Mouse (Mus musculus) fat pad, adult 2 months (tissue): Measurements from ENCODE around the gene Gm29427.
"Not testable (repeated sequence)": the region's sequence is repeated elsewhere in the genome, so short reads cannot be mapped to it uniquely, and the experiment has no call there.

Experiments
- DNase-seq: peaks from one replicate; pipeline ENCODE4 v3.0.0-alpha.2; 2011; ENCODE audit warnings: low read depth, low spot score; ENCODE audit errors: extremely low read depth

Gene Gm29427

DNA sequence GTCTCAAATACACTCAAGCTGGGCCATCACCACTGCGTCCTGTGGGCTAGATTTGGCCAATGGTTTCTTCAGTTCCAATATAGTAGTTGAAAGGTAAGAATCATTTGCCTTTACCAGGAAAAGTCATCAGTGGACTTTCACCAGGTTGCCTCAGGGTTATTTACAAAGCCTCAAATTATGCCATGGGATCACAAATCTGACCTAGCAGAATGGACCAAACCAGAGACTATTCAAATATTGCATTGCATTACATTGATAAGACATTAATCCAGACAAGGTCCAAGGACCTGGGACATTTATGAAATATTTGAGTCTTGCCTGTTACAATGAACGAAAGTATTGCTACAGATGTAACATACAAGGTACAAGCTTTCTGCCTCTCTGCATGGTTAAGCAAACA lies 37.0 kb downstream of the Gm29427 start:
- DNase-seq: no peak

GRCm38 (mm10) chr1:130663576-130663975 lies 52.0 kb downstream of the Gm29427 start:
- DNase-seq: not testable (repeated sequence)

DNA sequence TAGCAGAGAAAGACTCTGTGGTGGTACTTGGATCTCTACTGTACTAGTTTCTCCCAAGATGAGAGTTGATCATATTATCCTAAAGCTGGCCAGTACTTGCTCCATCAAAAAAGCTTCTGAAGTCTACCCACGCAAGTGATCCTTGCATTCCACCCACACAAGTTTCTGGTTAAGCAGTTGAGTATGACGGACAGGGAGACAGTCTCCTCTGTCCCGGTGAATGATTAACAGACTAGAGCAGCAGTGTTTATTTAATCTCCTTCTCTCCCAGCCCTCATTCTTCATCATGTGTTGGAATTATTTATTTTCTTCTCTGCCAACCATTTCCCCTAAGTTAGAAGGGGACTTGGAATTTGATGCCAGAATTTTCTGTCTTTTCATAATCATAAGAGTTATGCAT lies 54.1 kb downstream of the Gm29427 start, which contains the start of gene C4bp:
TSS of gene C4bp (minus strand) at position 179 of the 400 bp plus-strand sequence.
- DNase-seq: no peak

- DNase-seq: not testable (repeated sequence)
These were observed 56.0 kb downstream of the Gm29427 start for GRCm38 (mm10) chr1:130659641-130660040.

DNA sequence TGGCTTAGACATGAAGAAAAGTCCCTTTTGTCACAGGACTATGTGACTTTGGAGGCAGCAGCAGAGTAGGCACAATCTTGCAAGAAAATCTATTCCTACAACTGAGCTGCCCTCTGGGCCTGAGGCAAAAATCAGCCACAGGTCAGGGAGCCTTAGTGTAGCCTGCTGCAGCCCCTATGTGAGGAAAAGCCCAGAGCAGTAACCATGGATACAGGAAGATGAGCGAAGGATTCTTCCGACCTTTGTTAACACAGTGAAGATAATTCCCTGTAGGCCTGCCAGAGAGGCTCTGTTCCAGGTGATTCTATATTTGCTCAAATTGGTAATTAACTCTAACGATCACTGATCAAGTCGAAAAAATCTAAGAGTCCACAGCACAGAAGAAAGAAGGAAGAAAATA lies 71.5 kb downstream of the Gm29427 start:
- DNase-seq: no peak

DNA sequence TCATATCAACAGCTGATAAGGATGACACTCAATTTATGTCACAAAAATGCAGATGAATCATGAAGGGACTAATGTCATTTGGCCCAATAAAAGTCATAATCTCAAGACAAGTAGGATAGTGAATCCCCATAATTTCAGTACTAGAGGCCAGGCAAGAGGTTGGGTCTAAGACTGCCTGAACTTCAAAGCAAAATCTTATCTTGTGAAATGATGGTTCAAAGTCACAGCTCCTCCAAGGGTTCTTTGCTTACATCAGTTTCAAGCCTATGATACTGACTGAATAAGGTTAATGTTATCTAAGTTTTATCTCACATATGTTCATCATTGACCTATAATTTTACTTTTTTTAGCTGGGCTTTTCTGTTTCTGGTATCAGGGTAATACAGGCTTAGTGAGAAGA lies 74.6 kb downstream of the Gm29427 start:
- DNase-seq: no peak

DNA sequence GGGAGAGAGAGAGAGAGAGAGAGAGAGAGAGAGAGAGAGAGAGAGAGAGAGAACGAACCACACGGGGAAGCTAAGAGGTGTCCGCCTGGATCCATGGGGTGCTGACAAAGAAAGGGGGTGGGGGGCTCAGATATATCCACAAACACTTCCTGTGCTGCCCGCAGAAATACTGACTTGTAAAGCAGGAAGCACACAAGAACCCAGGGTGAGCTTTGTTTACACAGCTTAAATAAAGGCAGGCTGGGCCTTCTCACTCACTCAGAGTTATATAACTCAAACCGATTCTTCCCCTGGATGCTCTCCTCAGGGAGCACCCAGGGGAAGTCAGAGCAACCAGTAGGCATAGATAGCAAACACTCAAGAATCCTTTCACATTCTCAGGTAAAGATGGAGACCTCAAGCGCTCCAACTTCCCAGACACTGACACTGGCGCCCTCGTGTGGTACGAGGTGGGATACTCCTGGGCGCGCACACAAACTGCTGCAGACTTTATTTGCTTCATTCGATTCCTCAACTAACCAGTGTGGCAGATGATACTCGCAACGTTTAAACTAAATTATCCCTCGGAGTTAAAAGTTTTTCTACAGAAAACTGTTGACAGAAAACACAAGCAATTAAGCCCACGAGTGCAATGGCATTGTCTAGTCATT lies 81.7 kb downstream of the Gm29427 start:
- no peak for DNase-seq

DNA sequence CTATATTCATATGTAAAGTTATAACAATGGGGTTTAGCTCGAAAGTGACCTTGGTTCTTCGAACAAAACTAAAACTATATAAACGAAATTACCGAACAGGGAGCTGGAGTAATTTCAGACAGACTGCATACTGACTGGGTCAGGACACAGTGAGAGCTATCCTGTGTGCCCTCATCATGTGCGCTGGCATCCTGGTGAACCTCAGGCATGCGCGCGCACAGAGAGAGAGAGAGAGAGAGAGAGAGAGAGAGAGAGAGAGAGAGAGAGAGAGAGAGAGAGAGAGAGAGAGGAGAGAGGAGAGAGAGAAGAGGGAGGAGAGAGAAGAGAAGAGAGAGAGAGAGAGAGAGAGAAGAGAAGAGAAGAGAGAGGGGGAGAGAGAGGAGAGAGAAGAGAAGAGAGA lies 82.3 kb downstream of the Gm29427 start:
- no peak for DNase-seq

DNA sequence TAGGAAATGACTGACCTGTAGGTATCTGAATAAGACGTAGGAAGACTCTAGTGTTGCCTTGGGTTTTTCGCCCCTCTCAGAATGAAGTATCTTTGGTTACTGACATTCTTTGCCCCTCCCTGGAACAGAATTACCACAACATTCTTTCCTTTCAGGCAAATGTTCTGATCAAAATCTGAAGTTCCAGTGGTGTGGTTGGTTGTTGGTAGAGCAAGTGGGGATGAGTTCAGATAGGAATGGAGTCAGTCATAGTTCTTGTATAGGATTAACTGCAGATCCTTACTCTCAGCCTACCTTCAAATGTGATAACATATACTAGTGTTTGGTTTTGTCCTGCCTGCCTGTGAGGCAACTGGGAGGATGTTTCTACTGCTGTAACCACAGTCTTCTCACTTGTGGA lies 86.1 kb downstream of the Gm29427 start, which contains the start of gene Zp3r:
TSS of gene Zp3r (minus strand) at position 101 of the 400 bp plus-strand sequence.
- no peak for DNase-seq
